Mouse (Mus musculus): Measurements from ENCODE around the gene Ubl4a. TPM values are rescaled to one million over a fixed set of nuclear protein-coding genes. Genes with fewer than 3 reads are reported as not detected.
"Not testable (repeated sequence)": the region's sequence is repeated elsewhere in the genome, so short reads cannot be mapped to it uniquely, and the experiment has no call there.

The Ubl4a gene
- total RNA-seq (2017) = 15.4 and 17.2 TPM in 2 replicates

- ATAC-seq (replicated peaks; ENCODE audit: low read depth, poor library complexity, severe bottlenecking) = peak; percentile 91
Observed at GRCm38 (mm10) chrX:74372888-74373549, at the start of gene Ubl4a, which contains the start of gene Slc10a3. TSS of gene Ubl4a (minus strand) at chrX:74373218. TSS of gene Slc10a3 (minus strand) at chrX:74373349.

GRCm38 (mm10) chrX:74413377-74413776 is 40.4 kb upstream of the Ubl4a start:
- ATAC-seq (replicated peaks; ENCODE audit: low read depth, poor library complexity, severe bottlenecking) = peak; percentile 99

GRCm38 (mm10) chrX:74408340-74408739 is 35.3 kb upstream of the Ubl4a start:
- no peak for ATAC-seq (replicated peaks; ENCODE audit: low read depth, poor library complexity, severe bottlenecking)

GRCm38 (mm10) chrX:74400136-74400535 is 27.1 kb upstream of the Ubl4a start:
- ATAC-seq (replicated peaks; ENCODE audit: low read depth, poor library complexity, severe bottlenecking) = no peak

- ATAC-seq (replicated peaks; ENCODE audit: low read depth, poor library complexity, severe bottlenecking) = peak; percentile 100
Observed at GRCm38 (mm10) chrX:74392535-74393443, 19.8 kb upstream of the Ubl4a start, which contains the start of the genes Fam3a and Ikbkg. TSS of gene Fam3a (minus strand) at chrX:74393272. TSS of gene Ikbkg (plus strand) at chrX:74393290.

- ATAC-seq (replicated peaks; ENCODE audit: low read depth, poor library complexity, severe bottlenecking) = no peak
Observed at GRCm38 (mm10) chrX:74388153-74388552, 15.1 kb upstream of the Ubl4a start.

- no peak for ATAC-seq (replicated peaks; ENCODE audit: low read depth, poor library complexity, severe bottlenecking)
Observed at GRCm38 (mm10) chrX:74384451-74384850, 11.4 kb upstream of the Ubl4a start.

GRCm38 (mm10) chrX:74368209-74368909 is 4.7 kb downstream of the Ubl4a start:
- ATAC-seq (replicated peaks; ENCODE audit: low read depth, poor library complexity, severe bottlenecking) = peak; percentile 66

GRCm38 (mm10) chrX:74367512-74367911 is 5.5 kb downstream of the Ubl4a start:
- ATAC-seq (replicated peaks; ENCODE audit: low read depth, poor library complexity, severe bottlenecking) = no peak

GRCm38 (mm10) chrX:74359171-74359570 is 13.8 kb downstream of the Ubl4a start:
- no peak for ATAC-seq (replicated peaks; ENCODE audit: low read depth, poor library complexity, severe bottlenecking)

- not testable (repeated sequence) for ATAC-seq (replicated peaks; ENCODE audit: low read depth, poor library complexity, severe bottlenecking)
Observed at GRCm38 (mm10) chrX:74357069-74357468, 15.9 kb downstream of the Ubl4a start.

- peak; percentile 98 for ATAC-seq (replicated peaks; ENCODE audit: low read depth, poor library complexity, severe bottlenecking)
Observed at GRCm38 (mm10) chrX:74353467-74353770, 19.6 kb downstream of the Ubl4a start, which contains the start of gene Lage3. TSS of gene Lage3 (minus strand) at chrX:74353618.

GRCm38 (mm10) chrX:74352645-74353466 is 20.2 kb downstream of the Ubl4a start:
- ATAC-seq (replicated peaks; ENCODE audit: low read depth, poor library complexity, severe bottlenecking) = peak; percentile 18; the same call in 1 of the 2 replicates

- ATAC-seq (replicated peaks; ENCODE audit: low read depth, poor library complexity, severe bottlenecking) = no peak
Observed at GRCm38 (mm10) chrX:74330166-74330930, 42.7 kb downstream of the Ubl4a start.

- ATAC-seq (replicated peaks; ENCODE audit: low read depth, poor library complexity, severe bottlenecking) = no peak
Observed at GRCm38 (mm10) chrX:74329215-74329671, 43.8 kb downstream of the Ubl4a start.

- ATAC-seq (replicated peaks; ENCODE audit: low read depth, poor library complexity, severe bottlenecking) = peak; percentile 97
Observed at GRCm38 (mm10) chrX:74328725-74329161, 44.3 kb downstream of the Ubl4a start, which contains the start of gene Plxna3. TSS of gene Plxna3 (plus strand) at chrX:74329066.
